Mouse (Mus musculus) yolk sac, embryonic 10.5 days (tissue): Measurements from ENCODE around the gene Ctnnbip1.
"Not testable (repeated sequence)": the region's sequence is repeated elsewhere in the genome, so short reads cannot be mapped to it uniquely, and the experiment has no call there.

Source experiments
- DNase-seq: peaks from one replicate; pipeline ENCODE4 v3.0.0-alpha.2; 2017; ENCODE audit warnings: low spot score

Gene Ctnnbip1

DNA sequence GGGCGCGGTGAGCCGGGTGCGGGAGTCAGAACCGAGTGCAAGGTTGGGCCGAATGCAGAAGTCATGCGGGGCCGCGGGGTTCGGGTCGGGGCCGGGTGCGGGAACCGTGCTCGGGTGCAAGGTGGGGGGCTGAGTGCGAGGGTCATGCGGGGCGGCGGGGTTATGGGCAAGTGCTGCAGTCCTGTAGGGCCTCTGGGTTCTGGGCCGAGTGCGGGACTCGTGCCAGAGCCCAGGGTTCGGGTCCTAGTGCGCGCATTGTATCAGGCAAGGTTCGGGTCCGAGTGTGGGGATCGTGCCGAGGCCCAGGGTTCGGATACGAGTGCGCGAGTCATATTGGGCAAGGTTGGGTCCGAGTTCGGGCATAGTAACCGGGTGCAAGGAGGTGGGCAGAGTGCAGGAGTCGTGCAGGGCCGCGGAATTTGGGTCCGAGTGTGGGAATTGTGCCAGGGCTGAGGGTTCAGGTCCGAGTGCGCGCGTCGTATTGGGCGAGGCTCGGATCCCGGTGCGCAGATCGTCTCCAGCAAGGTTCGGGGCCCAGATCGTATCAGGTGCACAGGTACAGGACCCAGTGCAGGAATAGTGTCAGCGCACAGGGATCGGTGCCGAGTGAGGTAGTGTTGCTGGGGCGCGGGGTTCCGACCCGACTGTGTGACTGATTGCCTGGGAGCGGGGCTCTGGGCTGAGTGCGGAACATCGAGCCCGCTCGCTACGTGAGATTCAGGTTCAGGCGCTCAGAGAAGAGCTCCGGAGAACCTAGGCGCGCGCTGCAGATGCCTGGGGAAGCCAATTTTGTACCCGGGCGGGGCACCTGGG lies 69.0 kb downstream of the Ctnnbip1 start:
- no peak for DNase-seq

DNA sequence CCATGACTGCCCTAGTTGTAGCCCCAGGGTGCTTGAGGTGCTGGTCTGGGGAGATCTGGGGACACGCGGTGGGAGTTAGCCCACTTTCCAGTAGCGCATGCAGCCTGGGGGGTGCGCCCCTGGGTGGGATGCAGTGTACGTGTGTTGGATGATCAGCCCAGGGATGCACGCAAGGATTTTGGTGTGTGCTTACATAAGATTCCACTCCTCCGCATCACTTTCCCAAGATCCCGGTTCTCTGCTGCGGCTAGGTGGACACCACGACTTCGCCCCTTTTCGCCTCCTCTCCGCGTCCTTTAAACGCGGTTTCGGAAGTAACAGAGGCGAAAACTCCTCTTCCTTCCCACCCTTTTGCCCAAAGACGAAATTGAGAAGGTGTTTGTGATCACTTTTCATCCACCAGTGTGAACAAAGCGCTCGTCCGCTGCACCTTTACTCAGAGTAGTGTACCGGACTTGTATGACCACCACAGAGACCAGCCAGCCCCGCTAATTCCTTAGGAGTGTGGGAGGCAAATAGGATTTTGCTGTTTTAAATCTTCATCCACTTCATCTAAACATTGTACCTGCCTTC lies 69.6 kb downstream of the Ctnnbip1 start:
- no peak for DNase-seq

DNA sequence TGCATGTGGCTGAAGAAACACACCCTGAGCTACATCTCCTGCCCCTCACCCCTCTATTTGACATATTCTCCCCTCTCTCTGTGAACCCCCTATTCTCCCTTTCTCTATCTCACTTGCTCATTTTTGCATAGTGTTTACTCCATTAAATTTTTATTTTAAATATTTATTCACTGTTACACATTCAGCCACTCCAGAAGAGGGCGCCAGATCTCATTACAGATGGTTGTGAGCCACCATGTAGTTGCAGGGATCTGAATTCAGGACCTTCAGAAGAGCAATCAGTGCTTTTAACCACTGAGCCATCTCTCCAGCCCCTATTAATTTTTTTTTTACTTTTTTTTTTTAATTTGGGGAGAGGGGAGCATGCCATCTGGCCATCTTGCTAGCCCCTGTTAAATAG lies 72.2 kb downstream of the Ctnnbip1 start:
- no peak for DNase-seq

DNA sequence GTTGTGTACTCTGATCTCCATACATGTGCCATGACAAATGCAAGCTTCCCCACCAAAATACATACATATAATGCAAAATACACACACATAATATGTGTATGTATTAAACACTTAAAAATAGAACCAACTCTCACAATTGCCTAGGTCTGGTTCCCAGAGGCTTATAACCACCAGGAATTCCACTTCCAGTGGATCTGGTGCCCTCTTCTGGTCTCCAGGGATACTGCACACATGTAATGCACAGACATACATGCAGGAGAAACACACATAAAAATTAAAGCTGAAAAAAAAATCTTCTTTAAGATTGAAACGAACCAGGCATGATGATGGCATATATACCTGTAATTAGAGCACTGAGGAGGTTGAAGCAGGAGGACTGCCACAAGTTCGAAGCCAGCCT lies 73.5 kb downstream of the Ctnnbip1 start:
- DNase-seq = no peak

DNA sequence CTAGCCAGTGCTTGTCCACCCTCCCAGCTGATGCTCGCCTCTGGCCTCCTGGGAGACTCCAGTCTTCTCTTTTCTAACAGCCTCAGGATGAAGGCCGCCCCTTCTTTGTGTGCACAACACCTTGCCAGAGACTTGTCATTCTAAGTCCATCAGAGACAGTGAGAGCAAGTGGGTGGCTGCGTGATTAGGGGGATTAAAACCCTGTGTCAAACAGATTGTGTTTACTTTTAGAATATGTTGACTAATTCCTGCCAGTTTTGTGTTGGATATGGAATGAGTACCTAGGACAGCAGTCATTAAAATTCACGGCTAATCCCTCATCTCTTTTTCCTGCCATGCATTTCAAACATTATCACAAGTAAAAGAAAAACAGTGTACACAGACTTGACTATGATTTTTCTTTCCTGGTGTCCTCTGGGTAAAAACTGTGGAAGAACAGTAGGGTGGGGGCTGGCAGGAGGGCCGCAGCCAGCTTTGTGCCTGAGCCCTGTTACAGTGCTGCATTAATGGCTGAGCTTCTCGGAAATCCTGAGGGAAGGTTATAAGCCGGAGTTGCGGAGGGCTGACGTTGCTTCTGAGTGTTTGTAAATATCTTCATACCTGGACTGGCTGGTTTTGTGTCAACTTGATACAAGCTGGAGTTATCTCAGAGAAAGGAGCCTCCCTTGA lies 77.0 kb downstream of the Ctnnbip1 start:
- no peak for DNase-seq

DNA sequence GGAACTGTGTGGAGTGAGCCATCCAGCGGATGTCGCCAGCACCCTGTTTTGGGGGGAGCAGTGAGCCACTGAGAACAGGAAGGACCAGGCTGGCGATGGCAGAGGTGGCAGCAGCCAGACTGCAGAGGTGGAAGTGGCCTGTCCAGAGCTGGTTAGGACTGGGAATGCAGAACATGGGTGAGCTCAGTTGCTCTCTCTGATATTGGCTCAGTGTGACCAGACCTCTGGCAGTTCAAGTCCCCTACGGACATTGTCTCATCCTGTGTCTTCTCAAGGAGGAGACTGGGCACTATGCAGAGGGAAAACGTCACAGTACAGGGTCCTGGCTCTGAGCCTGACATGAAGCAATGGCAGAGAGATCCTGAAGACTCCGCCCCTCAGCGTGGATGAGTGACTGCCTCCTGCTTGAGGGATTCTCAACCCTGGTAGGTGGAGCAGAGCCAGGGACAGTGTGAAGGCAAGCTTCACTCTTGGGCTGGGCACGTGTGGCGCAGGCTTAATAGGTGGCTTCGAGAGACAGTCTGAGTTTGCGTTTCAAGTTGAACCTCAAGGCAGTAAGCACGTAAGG lies 79.7 kb downstream of the Ctnnbip1 start:
- DNase-seq = no peak

DNA sequence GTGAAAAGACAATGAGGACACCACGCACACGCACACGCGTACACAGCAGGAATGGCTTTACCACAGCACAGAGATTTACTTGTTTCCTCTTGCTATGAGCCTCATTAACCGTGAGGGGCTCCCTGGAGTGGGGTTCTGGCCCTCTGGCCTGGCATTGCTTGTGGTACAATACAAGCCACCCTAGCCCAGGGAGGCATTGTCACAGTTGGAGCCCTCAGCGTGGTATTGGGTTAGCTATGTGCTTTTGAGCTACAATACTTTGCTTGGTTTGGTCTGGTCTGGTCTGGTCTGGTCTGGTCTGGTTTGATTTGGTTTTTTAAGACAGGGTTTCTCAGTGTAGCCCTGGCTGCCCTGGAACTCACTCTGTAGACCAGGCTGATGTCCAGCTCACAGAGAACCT lies 81.5 kb downstream of the Ctnnbip1 start:
- DNase-seq = no peak

DNA sequence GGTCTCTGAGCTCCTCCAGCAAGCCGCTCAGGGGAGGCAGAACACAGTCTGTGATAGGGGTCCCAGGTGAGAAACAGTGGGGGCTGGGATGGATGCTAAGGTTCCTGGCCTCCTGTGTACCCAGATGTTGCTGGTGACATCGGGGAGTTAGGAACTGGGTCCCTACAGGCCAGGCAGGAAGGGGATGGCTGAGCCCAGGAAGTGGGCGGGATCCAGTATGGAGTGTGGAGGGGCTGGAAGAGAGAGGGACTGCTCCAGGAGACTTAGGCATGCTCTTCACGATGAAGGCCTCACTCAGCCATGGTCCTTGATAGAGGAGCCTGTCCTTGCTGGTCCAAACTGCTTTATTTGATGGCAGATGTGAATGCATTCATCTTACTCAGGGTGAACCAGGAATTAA lies 82.1 kb downstream of the Ctnnbip1 start:
- no peak for DNase-seq

DNA sequence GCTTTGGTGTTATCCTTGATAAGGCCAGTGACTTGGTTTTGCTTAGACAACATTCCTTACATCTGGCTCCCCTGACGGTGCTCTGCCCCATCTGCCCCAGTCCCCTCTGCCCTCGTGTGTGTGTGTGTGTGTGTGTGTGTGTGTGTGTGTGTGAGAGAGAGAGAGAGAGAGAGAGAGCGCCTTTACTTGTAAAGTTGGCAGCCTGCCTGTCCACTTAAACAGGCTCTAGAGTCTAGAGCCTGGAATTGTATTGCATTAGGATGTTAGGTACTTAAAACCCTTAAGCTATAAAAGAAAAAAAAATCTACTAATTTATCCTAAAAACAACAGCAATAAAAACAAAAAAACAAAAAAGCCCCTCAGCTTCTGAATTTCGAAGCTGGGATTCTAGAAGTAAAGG lies 83.4 kb downstream of the Ctnnbip1 start:
- peak; percentile 17 for DNase-seq

DNA sequence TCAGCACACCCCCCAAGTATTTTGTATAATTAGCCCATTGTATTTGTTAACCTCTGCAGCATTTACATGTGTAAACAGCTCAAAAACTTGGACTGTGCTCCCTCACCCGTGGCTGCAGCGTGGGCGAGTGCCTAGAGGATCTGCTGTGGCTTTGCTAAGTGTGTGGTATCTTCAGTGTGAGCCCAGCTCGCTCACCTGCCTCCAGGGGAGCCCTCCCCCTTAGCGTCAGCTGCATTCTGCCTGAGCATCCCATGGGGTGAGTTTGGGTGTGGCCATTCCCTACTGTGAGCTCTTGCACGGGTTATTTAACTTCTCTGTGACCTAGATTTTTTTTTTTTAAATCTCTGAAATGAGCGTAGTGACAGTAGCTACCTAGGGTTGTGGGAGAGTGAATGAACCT lies 84.2 kb downstream of the Ctnnbip1 start:
- DNase-seq = no peak

DNA sequence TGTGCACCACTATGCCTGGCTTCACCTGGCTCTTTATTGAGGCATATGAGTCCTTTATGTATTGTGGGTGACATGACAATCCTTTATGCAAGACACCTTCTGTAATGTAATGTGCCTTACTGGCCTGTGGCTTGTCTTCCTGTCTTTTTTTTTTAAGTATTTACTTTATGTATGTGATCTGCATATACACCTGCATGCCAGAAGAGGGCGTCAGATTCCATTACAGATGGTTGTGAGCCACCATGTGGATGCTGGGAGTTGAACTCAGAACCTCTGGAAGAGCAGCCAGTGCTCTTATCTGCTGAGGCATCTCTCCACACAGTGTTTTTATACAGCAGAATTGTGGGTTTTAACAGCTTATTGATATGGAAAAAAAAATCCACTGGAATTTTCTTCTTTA lies 85.8 kb downstream of the Ctnnbip1 start:
- no peak for DNase-seq

DNA sequence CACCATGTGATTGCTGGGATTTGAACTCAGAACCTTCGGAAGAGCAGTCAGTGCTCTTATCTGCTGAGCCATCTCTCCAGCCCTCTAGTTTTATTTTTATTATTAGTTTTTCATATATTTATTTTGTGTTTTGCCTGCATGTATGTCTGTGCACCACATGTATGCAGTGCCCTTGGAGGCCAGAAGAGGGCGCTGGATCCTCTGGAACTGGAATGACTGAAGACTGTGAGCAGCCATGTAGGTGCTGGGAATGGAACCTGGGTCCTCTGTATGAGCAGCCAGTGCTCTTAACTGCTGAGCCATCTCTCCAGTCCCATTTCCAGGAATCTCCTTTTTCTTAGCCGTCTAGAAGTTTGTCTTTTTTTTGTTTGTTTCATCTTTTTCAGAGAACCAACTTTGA lies 86.5 kb downstream of the Ctnnbip1 start:
- DNase-seq = no peak

DNA sequence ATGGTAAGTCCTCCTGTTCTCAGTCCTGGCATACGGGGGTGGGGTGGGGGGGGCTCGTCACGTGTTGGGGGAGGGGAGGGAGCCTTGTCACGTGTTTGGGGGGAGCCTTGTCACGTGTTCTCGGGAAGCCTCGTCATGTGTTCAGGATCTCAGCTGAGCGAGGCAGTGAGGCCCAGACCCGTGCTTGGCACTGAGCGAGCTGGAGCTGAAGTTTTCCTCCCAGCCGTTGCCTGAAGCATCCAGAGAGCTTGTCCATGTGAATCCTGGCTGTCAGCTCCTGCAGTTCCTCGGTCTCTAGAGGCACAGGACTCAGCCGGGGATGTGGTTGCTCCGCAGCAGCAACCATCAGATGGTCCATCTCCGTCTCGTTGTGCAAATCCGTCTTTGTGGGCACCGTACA lies 88.0 kb downstream of the Ctnnbip1 start:
- no peak for DNase-seq

DNA sequence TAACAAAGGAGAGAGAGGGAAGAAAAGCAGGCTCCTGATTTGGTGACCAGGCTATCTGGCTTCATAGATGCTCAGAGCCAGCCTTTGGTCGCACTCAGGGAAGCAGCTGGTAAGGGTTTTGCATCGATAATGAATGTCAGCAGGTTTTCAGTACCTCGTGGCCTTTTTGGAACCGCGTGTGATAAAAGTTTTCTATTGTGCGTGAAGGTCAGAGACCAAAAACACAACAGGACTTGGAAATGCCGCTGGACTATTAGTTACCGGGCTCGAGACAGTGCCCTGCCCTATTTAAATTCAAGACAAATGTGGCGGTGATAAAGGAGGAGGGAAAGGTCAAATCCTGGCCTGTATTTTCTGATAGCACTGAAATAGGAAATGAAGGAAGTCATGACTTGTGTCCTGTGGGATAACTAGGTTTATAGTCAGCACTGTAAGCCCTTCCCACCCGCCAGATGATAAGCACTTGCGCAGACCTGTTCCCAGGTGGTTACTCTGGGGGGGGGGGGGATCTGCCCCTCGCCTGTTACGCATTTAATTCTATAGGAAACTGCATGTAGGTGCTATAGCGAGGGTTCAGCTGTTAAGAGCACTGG lies 88.8 kb downstream of the Ctnnbip1 start:
- no peak for DNase-seq

DNA sequence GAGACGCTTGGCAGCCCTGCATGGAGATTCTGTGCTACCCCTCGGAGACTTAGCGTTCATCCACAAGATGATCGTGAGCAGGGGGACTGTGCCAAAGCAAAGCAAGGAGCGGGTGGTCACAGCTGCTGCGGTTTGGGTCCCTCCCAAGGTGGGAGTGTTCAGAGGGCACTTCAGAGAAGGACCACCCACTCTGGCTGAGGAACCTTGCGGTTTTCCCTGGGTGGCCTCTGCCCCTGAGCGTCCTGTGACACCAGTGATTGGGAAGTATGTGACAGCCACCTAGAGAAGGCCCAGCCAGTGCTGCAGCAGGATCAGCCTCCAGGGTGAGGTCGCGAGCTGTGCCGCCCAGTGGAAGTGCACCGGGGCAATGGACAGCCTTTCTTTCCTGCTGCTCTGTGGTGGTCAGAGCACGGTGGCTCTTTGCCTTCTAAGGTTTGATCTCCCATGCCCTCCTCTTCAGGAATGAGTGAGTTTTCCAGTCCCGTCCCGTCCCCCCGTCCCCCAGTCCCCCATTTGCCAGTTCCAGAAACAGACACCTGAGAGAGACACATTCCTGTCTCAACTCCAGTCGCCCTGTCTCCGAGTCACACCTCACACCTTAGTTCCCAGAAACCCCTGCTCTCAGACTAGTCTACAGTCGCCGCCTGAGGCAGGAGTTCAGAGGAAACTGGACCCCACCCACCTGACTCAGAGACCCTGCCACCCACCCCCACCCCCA lies 89.7 kb downstream of the Ctnnbip1 start:
- DNase-seq = no peak

DNA sequence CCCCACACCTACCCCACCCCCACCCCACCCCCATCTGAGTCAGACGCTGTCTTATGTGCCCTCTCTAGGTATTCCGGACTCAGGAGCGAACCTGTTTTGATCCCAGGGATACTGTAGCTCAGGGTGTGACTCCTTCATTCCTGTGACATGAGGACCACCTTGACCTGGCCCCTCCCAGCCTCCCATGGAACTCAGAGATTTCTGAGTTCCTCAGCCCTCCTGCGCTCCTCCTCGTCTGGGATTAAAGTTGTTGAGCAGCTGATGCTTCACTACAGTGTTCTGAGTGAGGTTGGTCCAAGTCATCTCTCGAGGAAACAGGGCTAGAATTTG lies 90.2 kb downstream of the Ctnnbip1 start:
- DNase-seq = no peak

DNA sequence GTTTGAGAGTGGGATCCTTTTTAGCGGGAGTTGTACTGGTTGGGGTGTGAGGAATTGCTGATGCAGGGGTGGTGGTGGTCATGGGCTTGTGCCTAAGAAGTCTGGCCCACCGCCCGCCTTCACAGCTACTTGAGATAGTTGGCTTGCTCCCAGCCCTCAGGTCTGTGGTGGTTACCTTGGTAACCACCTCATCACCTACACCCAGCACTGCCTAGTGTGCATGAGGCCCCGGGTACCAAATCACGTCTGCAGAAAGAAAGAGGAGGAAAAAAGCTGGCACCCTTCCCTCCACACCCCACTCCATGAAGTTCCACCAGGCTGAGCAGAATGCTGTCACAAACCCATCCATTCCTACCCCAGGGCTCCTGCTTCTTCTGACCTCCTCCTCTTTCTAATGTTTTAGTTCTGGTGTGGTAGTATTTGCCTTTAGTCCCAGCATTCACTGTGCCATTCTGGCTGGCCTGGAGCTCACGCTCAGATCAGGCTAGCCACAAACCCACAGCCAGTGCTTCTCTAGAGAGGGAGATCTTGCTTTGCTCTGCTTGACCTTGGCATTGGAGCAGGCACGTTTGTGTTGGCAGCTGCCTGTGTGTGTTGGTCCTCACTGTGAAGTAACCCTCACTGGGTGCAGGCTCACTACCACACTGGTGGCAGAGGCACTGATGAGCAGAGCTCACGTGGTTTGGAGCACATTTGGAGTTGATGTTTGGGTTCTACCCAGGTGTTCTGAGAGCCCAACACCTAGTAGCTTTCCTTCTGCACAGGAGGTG lies 91.4 kb downstream of the Ctnnbip1 start:
- no peak for DNase-seq

DNA sequence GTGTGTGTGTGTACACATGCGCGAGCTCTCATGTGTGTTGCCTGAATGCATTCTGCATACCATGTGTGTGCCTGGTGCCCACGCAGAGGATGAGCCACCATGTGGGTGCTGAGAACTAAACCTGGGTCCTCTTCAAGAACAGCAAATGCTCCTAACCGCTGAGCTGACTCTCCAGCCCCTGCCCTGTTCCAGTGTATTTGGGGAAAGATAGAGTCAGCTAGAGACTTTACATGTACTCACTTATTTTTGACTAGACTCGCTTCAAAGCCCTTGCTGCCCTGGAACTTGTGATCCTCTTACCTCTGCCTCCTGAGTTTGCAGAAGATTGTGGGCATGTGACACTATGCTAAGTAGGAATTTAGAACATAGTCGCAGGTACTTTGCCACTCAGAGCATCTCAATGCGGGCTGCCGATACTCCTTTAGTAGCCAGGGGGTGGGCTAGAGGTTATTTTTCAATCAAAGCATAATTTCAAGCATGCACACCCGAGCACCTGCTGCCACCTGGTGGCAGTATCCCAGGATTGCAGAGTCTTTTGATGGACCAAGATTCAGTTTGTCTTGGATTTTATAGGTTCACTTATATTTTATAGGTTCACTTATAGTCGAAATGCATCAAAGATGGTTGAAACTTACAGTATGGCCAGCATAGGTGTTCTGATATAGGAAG lies 93.5 kb downstream of the Ctnnbip1 start:
- no peak for DNase-seq

DNA sequence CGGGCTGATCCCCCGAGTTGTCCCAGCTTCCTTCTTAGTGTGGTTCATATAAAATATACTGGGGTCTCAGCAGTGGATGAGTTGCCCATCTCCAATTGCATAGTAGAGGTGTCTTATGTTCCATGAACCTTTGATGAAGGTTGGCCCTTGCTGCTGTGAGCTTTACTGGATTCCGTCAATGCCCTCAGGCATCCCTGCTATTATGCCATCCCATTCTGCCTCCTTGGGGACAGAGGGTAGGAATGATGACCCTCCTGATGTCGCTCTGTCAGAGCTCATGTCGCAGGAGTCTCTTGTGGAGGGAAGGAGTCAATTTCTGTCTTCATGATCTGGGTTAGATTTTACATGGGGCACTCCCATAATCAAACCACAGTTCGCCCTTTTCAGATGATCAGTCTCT lies 95.5 kb downstream of the Ctnnbip1 start:
- DNase-seq = not testable (repeated sequence)

DNA sequence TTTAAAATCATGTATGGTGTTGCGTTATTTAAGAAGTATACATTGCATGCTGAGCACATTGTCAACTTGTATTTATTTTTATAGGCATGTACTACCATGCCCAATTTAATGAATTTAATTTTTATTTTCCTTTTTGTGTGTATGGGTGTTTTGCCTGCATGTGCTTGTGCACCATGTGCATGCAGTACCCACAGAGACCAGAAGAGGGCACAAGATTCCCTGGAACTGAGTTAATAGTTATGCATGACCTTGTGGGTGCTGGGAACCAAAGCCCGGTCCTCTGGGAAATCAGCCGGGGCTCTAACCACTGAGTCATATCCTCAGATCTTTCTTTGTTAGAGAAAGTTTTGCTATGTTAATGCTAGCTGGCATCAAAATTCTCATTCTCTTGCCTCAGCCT lies 96.8 kb downstream of the Ctnnbip1 start:
- no peak for DNase-seq
